Mouse (Mus musculus) neural tube, embryonic 12.5 days (tissue): ENCODE measurements around the gene Larp6. TPM values are rescaled to one million over a fixed set of nuclear protein-coding genes. Genes with fewer than 3 reads are reported as not detected.

Source experiments
- ATAC-seq: fragments of 200-750 bp; cut with Nextera tagmentation; 2 replicates; pipeline ENCODE4 v1.8.0; 2017; ENCODE audit warnings: low read depth, mild to moderate bottlenecking, moderate TSS enrichment, moderate library complexity; ENCODE audit not compliant: low FRiP score
- H3K27ac ChIP-seq: fragments of 300-500 bp; sonication (generic); 2 replicates; pipeline ENCODE4 v1.5.1; 2016
- H3K27me3 ChIP-seq: fragments of 300-500 bp; sonication (generic); replicated peaks from 2 replicates; pipeline ENCODE4 v1.6.1; 2016; ENCODE audit warnings: mild to moderate bottlenecking
- H3K36me3 ChIP-seq: fragments of 300-500 bp; sonication (generic); 2 replicates; pipeline ENCODE4 v1.6.1; 2016; ENCODE audit warnings: mild to moderate bottlenecking
- H3K4me1 ChIP-seq: fragments of 300-500 bp; sonication (generic); 2 replicates; pipeline ENCODE4 v1.6.1; 2016
- H3K4me2 ChIP-seq: fragments of 300-500 bp; sonication (generic); replicated peaks from 2 replicates; pipeline ENCODE4 v1.6.1; 2016; ENCODE audit warnings: mild to moderate bottlenecking
- H3K4me3 ChIP-seq: fragments of 300-500 bp; sonication (generic); 2 replicates; pipeline ENCODE4 v1.5.1; 2016
- H3K9ac ChIP-seq: fragments of 300-500 bp; sonication (generic); 2 replicates; pipeline ENCODE4 v1.6.1; 2016; ENCODE audit warnings: mild to moderate bottlenecking
- H3K9me3 ChIP-seq: fragments of 300-500 bp; sonication (generic); 2 replicates; pipeline ENCODE4 v1.6.1; 2016; ENCODE audit warnings: mild to moderate bottlenecking
- WGBS: fragments of 180-500 bp; shearing (Covaris S2); methylation state at CpG from one replicate; pipeline ENCODE4 v1.1.7; 2016; 5-methylcytosine and 5-hydroxymethylcytosine counted together
- polyA plus RNA-seq: library from polyadenylated mRNA; unstranded; fragments of >200 nt; fragmentation: Nextera tagmentation; extraction: Ambion mirVana; gene quantifications from 2 replicates; pipeline ENCODE4 v1.2.1, GENCODE M21; 2016

Gene Larp6
- 5.2 and 6.0 TPM in 2 replicates for polyA plus RNA-seq

DNA sequence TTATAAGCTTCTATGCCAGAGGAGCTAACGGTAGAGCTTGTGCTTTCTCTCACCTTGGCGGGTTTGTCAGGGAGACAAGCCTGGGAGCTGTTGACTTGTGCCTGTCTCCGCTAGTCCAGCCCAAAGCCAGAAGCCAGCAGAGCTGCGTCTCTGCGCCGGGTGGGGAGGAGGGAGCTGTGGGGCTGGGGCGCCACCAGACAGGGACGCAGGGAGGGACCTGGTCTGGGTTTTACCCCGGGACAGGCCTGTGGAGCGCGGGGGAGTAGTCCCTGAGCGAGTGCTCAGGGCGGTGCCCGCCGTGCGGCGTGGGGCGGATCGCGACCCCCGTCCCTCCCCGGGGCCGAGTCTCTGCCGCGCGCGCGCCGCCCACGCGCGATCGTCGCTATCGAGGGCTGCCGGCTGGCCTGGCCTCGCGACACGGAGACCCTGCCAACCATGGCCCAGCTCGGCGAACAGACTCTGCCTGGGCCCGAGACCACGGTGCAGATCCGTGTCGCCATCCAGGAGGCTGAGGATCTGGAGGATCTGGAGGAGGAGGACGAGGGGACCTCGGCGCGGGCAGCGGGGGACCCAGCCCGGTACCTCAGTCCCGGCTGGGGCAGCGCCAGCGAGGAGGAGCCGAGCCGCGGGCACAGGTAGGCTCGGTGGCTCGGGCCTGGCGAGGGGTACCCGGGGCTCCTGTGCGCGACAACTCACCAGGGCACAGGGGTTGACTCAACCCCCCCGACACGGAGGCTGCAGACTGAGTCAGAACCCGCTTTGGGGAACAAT, at the start of gene Larp6:
TSS of gene Larp6 (plus strand) at position 219 of the 771 bp plus-strand sequence.
- H3K4me2 ChIP-seq = peak within 1 kb of the TSS; percentile 97
- H3K4me1 ChIP-seq = peaks cover 14% of the 10 kb centered on the region; the same call in 1 of the 2 replicates
- no peaks in the 10 kb centered on the region for H3K9me3 ChIP-seq
- 1% methylated on average over 66 of the region's 66 CpGs for WGBS
- no peaks in the 10 kb centered on the region for H3K36me3 ChIP-seq
- peak within 1 kb of the TSS; percentile 57 for H3K4me3 ChIP-seq
- peaks cover 11% of the 10 kb centered on the region for H3K27me3 ChIP-seq
- peak; percentile 61 for ATAC-seq
- peak within 1 kb of the TSS; percentile 79 for H3K9ac ChIP-seq
- H3K27ac ChIP-seq = no peak within 1 kb of the TSS

GRCm38 (mm10) chr9:60664385-60664784, 48.4 kb upstream of the Larp6 start:
- H3K36me3 ChIP-seq = peaks cover 44% of the 10 kb centered on the region
- no peak overlapping the region for H3K27ac ChIP-seq
- no peaks in the 10 kb centered on the region for H3K4me1 ChIP-seq
- H3K4me2 ChIP-seq = no peak overlapping the region
- WGBS = 97% methylated on average over 12 of the region's 12 CpGs
- no peaks in the 10 kb centered on the region for H3K27me3 ChIP-seq
- no peak for ATAC-seq
- H3K9me3 ChIP-seq = no peaks in the 10 kb centered on the region
- H3K4me3 ChIP-seq = no peak overlapping the region
- H3K9ac ChIP-seq = no peak overlapping the region

DNA sequence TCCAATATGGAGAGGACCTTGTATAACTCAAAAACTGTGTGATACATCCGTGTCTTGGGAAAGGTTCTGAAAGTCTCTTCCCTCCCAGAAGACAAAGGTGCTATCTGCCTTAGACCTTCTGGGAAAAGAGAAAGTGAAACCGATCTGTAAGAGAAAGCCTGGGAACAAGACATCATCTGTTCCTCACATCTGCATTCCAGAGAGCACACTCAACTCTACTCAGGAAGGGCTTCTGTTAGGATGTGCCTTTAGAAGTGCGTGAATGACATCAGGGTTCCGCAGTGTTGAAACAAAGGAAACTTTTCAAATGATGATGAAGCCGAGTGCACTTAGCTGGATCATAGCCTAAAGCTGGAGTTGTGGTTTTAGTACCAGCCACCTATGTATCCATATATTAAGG, 47.9 kb upstream of the Larp6 start:
- Histone ChIP-seq H3K9ac (no peak overlapping the region), H3K4me2 (no peak overlapping the region), H3K36me3 (peaks cover 47% of the 10 kb centered on the region), H3K27me3 (no peaks in the 10 kb centered on the region), H3K9me3 (no peaks in the 10 kb centered on the region), H3K4me3 (no peak overlapping the region), H3K4me1 (no peaks in the 10 kb centered on the region), H3K27ac (no peak overlapping the region)
- no peak for ATAC-seq
- 91% methylated on average over 5 of the region's 5 CpGs for WGBS

DNA sequence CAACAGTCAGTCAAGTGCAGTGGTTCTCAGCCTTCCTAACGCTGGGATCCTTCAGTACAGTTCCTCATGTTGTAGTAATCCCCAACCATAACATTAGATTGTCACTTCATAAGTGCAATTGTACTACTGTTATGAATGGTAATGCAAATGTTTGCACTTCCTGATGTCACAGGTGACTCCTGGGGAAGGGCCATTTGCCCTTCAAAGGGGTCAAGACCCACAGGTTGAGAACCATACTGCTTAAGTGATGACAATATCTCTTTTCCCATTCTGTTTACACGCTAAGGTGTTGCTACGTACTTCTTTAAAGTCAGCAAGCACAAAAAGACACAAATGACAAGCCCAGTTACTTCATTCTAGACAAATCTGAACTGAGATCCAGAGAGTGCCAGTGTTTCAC, 47.3 kb upstream of the Larp6 start:
- Histone ChIP-seq H3K36me3 (peaks cover 50% of the 10 kb centered on the region), H3K27ac (no peak overlapping the region), H3K27me3 (no peaks in the 10 kb centered on the region), H3K4me1 (no peaks in the 10 kb centered on the region), H3K4me3 (no peak overlapping the region), H3K9me3 (no peaks in the 10 kb centered on the region), H3K9ac (no peak overlapping the region), H3K4me2 (no peak overlapping the region)
- WGBS = 93% methylated on average over 3 of the region's 3 CpGs
- no peak for ATAC-seq

DNA sequence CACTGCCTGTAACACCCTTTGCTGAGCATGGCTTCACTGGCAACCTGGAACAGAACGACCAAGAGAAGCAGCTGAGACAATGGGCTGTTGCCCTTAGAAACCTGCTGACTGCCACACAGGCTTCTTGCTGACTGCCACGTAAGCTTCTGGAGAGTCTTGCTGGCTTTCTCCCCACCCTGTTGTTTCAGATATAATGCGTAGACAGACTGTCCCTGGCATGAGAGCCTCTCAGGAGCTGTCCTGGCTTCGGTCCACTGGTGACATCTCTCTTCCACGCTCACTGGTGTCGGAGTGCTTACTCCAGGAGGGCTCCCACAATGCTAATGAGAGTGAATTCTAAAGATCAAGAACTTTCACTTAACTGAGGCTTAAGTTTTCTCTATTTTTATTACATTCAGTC, 43.9 kb upstream of the Larp6 start:
- peaks cover 68% of the 10 kb centered on the region for H3K36me3 ChIP-seq

DNA sequence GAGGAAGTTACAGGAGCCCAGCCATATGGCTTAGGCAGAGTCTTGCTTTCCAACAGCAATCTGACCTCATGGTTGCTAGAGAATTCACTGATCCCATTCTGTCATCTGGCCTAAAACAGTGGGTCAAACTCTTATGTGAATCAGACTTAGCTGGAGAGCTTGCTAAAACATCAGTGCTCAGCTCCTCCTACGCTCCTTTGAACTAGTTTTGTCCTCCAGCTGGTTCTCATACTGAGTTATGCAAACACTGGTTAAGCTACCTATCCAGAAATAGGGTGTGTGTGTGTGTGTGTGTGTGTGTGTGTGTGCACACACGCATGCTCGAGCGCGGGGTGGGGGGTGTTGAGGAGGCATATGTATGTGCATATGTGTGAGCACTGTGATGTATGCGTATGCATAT, 40.2 kb upstream of the Larp6 start:
- H3K36me3 ChIP-seq = peaks cover 65% of the 10 kb centered on the region
- H3K27ac ChIP-seq = no peak overlapping the region
- H3K4me3 ChIP-seq = no peak overlapping the region
- no peaks in the 10 kb centered on the region for H3K4me1 ChIP-seq
- WGBS = 97% methylated on average over 6 of the region's 6 CpGs
- no peak for ATAC-seq
- no peak overlapping the region for H3K4me2 ChIP-seq
- no peaks in the 10 kb centered on the region for H3K9me3 ChIP-seq
- no peaks in the 10 kb centered on the region for H3K27me3 ChIP-seq
- no peak overlapping the region for H3K9ac ChIP-seq

More for the DNA sequence above, 43.9 kb upstream of the Larp6 start:
- Histone ChIP-seq H3K4me2 (no peak overlapping the region), H3K9me3 (no peaks in the 10 kb centered on the region), H3K4me3 (no peak overlapping the region), H3K27ac (no peak overlapping the region), H3K9ac (no peak overlapping the region), H3K4me1 (no peaks in the 10 kb centered on the region), H3K27me3 (no peaks in the 10 kb centered on the region)
- no peak for ATAC-seq
- 89% methylated on average over 6 of the region's 6 CpGs for WGBS

DNA sequence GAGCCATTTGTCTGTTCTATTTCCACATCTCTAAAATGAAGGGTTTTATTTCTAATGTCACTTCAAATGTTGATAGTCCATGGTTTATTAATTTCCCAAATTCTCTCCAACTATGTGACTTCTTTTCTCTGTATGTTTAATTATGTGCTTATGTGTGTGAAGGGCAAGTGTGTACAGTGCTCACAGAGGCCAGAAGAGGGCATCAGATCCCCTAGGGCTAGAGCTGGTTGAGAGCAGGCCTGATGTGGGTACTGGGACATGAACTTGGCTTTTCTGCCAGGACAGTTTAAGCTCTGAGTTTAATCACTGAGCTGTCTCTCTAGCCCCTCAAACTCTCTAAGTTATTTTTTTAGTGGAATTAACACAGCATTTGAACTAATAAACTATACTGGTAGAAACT, 38.0 kb upstream of the Larp6 start:
- no peaks in the 10 kb centered on the region for H3K4me1 ChIP-seq
- no peak overlapping the region for H3K4me2 ChIP-seq
- H3K27me3 ChIP-seq = no peaks in the 10 kb centered on the region
- H3K9me3 ChIP-seq = no peaks in the 10 kb centered on the region
- H3K27ac ChIP-seq = no peak overlapping the region
- ATAC-seq = no peak
- H3K9ac ChIP-seq = no peak overlapping the region
- no peak overlapping the region for H3K4me3 ChIP-seq
- peaks cover 68% of the 10 kb centered on the region for H3K36me3 ChIP-seq

DNA sequence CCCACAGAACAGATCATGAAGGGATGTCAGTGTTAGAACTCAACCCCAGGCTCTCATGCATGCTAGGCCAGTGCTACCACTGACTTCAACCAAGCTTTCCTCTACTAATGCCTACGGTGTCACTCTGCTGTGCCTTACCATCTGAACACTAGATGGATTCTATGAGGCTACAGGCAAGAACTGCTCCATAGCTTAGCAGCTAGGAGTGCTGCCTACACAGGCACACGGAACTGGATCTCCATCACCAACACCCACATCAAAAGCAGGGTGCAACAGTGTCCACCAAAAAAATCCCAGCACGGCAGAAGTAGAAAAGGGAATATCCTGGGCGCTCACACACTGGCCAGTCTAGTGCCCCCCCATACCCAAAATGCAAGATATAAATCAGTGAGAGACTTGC, 36.4 kb upstream of the Larp6 start:
- Histone ChIP-seq H3K4me1 (no peaks in the 10 kb centered on the region), H3K4me2 (no peak overlapping the region), H3K9me3 (no peaks in the 10 kb centered on the region), H3K9ac (no peak overlapping the region), H3K27ac (no peak overlapping the region), H3K27me3 (no peaks in the 10 kb centered on the region), H3K36me3 (peaks cover 68% of the 10 kb centered on the region), H3K4me3 (no peak overlapping the region)
- no peak for ATAC-seq
- WGBS = 94% methylated on average over 4 of the region's 4 CpGs

- no peak overlapping the region for H3K4me3 ChIP-seq
- WGBS = 82% methylated on average over 5 of the region's 5 CpGs
- no peak for ATAC-seq
- no peak overlapping the region for H3K4me2 ChIP-seq
- peaks cover 68% of the 10 kb centered on the region for H3K36me3 ChIP-seq
- H3K27ac ChIP-seq = no peak overlapping the region
- no peaks in the 10 kb centered on the region for H3K9me3 ChIP-seq
- H3K4me1 ChIP-seq = no peaks in the 10 kb centered on the region
- H3K27me3 ChIP-seq = no peaks in the 10 kb centered on the region
- no peak overlapping the region for H3K9ac ChIP-seq
These were observed 33.9 kb upstream of the Larp6 start for GRCm38 (mm10) chr9:60678913-60679312.

DNA sequence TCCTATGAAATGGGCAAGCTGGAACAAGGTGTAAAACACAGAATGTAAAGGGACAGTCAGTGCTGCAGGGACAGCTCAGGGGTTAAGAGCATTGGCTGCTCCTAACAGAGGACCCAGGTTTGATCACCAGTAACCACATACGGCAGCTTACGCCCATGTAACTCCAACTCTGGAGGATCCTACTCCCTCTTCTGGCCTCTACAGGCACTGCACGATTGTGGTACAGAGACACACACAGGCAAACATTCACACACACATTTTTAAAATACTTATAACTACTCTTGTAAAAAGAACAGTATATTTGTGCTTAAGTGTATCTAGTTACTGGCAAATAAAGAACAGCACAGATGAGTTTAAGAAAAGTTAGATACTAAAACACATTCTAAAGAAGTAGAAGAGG, 31.8 kb upstream of the Larp6 start:
- no peaks in the 10 kb centered on the region for H3K27me3 ChIP-seq
- H3K4me2 ChIP-seq = no peak overlapping the region
- no peak overlapping the region for H3K27ac ChIP-seq
- no peaks in the 10 kb centered on the region for H3K9me3 ChIP-seq
- H3K4me3 ChIP-seq = no peak overlapping the region
- whole genome bisulfite sequencing = 95% methylated on average over 3 of the region's 3 CpGs
- no peak for ATAC-seq
- H3K4me1 ChIP-seq = peaks cover 2% of the 10 kb centered on the region
- H3K9ac ChIP-seq = no peak overlapping the region
- peaks cover 67% of the 10 kb centered on the region for H3K36me3 ChIP-seq

DNA sequence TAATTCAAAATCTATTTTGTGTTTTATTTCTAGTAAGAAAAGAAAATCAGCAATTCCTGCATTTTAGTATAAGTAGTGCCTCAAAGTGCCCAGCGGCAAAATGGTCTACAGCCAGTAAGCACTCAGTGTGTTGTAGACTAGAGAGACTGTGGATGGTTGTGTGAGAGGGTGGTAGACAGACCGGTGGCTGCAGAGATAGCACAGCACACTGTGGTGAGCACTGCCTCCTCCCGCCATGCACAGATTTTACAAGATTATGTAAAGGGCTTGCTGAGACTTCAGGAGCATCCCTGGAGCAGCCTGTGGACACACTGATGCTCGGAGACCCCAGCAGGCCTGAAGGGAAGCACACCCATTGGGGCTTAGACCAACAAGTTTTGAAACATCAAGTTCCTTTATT, 30.0 kb upstream of the Larp6 start:
- WGBS = 94% methylated on average over 4 of the region's 4 CpGs
- H3K9ac ChIP-seq = no peak overlapping the region
- H3K4me2 ChIP-seq = no peak overlapping the region
- H3K9me3 ChIP-seq = no peaks in the 10 kb centered on the region
- ATAC-seq = no peak
- peaks cover 51% of the 10 kb centered on the region for H3K36me3 ChIP-seq
- no peak overlapping the region for H3K4me3 ChIP-seq
- H3K27me3 ChIP-seq = no peaks in the 10 kb centered on the region
- peaks cover 7% of the 10 kb centered on the region for H3K4me1 ChIP-seq
- no peak overlapping the region for H3K27ac ChIP-seq

- H3K27me3 ChIP-seq = no peaks in the 10 kb centered on the region
- H3K4me2 ChIP-seq = peak overlapping the region; percentile 59
- no peaks in the 10 kb centered on the region for H3K9me3 ChIP-seq
- peak overlapping the region; percentile 58 for H3K9ac ChIP-seq
- peak overlapping the region; percentile 94 for H3K27ac ChIP-seq
- peak overlapping the region; percentile 53 for H3K4me3 ChIP-seq
- peak; percentile 71 for ATAC-seq
- WGBS = 1% methylated on average over 7 of the region's 7 CpGs
- peaks cover 18% of the 10 kb centered on the region for H3K36me3 ChIP-seq
- H3K4me1 ChIP-seq = peaks cover 11% of the 10 kb centered on the region
These were observed 25.4 kb upstream of the Larp6 start for GRCm38 (mm10) chr9:60687415-60687814.

- no peaks in the 10 kb centered on the region for H3K27me3 ChIP-seq
- H3K9ac ChIP-seq = peak within 1 kb of the TSS; percentile 58
- H3K4me1 ChIP-seq = peaks cover 11% of the 10 kb centered on the region
- peak within 1 kb of the TSS; percentile 53 for H3K4me3 ChIP-seq
- ATAC-seq = peak; percentile 97
- H3K36me3 ChIP-seq = peaks cover 13% of the 10 kb centered on the region
- H3K27ac ChIP-seq = peak within 1 kb of the TSS; percentile 94
- peak within 1 kb of the TSS; percentile 59 for H3K4me2 ChIP-seq
- H3K9me3 ChIP-seq = no peaks in the 10 kb centered on the region
- under 1% methylated on average over 21 of the region's 21 CpGs for WGBS
These were observed 24.9 kb upstream of the Larp6 start, which contains the start of gene Lrrc49 for GRCm38 (mm10) chr9:60687891-60688324. Lrrc49 (minus strand) TSS chr9:60688158.
